Mouse (Mus musculus) CH12.LX (cell line): ENCODE results near the gene Srebf2. TPM values are rescaled to one million over a fixed set of nuclear protein-coding genes. Genes with fewer than 3 reads are reported as not detected.

Experiments
- DNase-seq: peaks from one replicate; pipeline ENCODE4 v3.0.0-alpha.2; 2013; ENCODE audit errors: extremely low read depth
- H3K27ac ChIP-seq: 2 replicates; pipeline ENCODE4 v1.5.1; 2012; ENCODE audit warnings: low read depth, mild to moderate bottlenecking, control low read depth, moderate library complexity; ENCODE audit not compliant: insufficient read depth
- H3K27me3 ChIP-seq: replicated peaks from 2 replicates; pipeline ENCODE3; 2012; ENCODE audit warnings: inconsistent platforms
- H3K36me3 ChIP-seq, 2 experiments: replicated peaks in 1 of 2; 2 replicates each; pipeline versions ENCODE3 to v1.6.1; 2012; ENCODE audit warnings: inconsistent platforms in 1 of 2, low read length in 1 of 2, mild to moderate bottlenecking in 1 of 2, mixed read lengths in 1 of 2, moderate library complexity in 1 of 2; ENCODE audit not compliant: control insufficient read depth in 1 of 2, insufficient read depth in 1 of 2
- H3K4me1 ChIP-seq, 2 experiments: 2 replicates each; pipeline ENCODE4 v1.6.1; 2012; ENCODE audit warnings: inconsistent platforms in 1 of 2, moderate library complexity in 1 of 2; ENCODE audit not compliant: insufficient read depth in 2 of 2, control insufficient read depth in 1 of 2
- H3K4me2 ChIP-seq: 2 replicates; pipeline ENCODE4 v1.6.1; 2012; ENCODE audit warnings: low read depth, mild to moderate bottlenecking, control low read depth; ENCODE audit not compliant: poor library complexity, insufficient read depth, severe bottlenecking
- H3K4me3 ChIP-seq, 3 experiments: fragments of 150-350 bp in 1 of 3; sonication (generic) in 1 of 3; replicated peaks in 1 of 3; 2 replicates each; pipeline versions ENCODE3 to v1.5.1; 2011 to 2012; ENCODE audit warnings: low read depth in 2 of 3, low read length in 2 of 3, mild to moderate bottlenecking in 2 of 3, moderate library complexity in 2 of 3, control low read depth in 1 of 3, improper control_type of control experiment in 1 of 3, inconsistent platforms in 1 of 3, mixed read lengths in 1 of 3; ENCODE audit not compliant: poor library complexity in 1 of 3
- H3K79me2 ChIP-seq: replicated peaks from 2 replicates; pipeline ENCODE4 v1.6.1; 2012; ENCODE audit warnings: mild to moderate bottlenecking, moderate library complexity; ENCODE audit not compliant: control insufficient read depth, poor library complexity, insufficient read depth, severe bottlenecking; ENCODE audit errors: extremely low read depth
- H3K9ac ChIP-seq: 2 replicates; pipeline ENCODE4 v1.6.1; 2012; ENCODE audit warnings: low read depth, mild to moderate bottlenecking, control low read depth, moderate library complexity; ENCODE audit not compliant: insufficient read depth
- H3K9me3 ChIP-seq: replicated peaks from 2 replicates; pipeline ENCODE3; 2012; ENCODE audit warnings: low read length, inconsistent platforms, mixed read lengths
- BHLHE40 ChIP-seq: IDR thresholded peaks from 2 replicates; pipeline ENCODE4 v1.6.1; 2011; ENCODE audit warnings: mild to moderate bottlenecking, low read depth, low read length, improper control_type of control experiment
- CHD1 ChIP-seq: IDR thresholded peaks from 2 replicates; pipeline ENCODE4 v1.6.1; 2012; ENCODE audit warnings: low read depth, low read length, improper control_type of control experiment, inconsistent platforms
- CTCF ChIP-seq, 2 experiments: IDR thresholded peaks in 1 of 2; conservative IDR thresholded peaks in 1 of 2; 2 replicates each; pipeline ENCODE4 v1.5.1; 2011 to 2012; ENCODE audit warnings: low read depth in 2 of 2, low read length in 2 of 2, improper control_type of control experiment in 1 of 2, inconsistent platforms in 1 of 2, mild to moderate bottlenecking in 1 of 2, moderate library complexity in 1 of 2
- GABPA ChIP-seq: IDR thresholded peaks from 2 replicates; pipeline ENCODE4 v1.6.1; 2012; ENCODE audit warnings: low read depth, low read length, improper control_type of control experiment, inconsistent platforms; ENCODE audit not compliant: insufficient replicate concordance
- IRF4 ChIP-seq: IDR thresholded peaks from 2 replicates; pipeline ENCODE4 v1.6.1; 2014; ENCODE audit warnings: low read depth, mild to moderate bottlenecking, inconsistent platforms, low read length, improper control_type of control experiment
- JUND ChIP-seq: conservative IDR thresholded peaks from 2 replicates; pipeline ENCODE4 v1.6.1; 2011; ENCODE audit warnings: low read depth, low read length, improper control_type of control experiment
- KAT2A ChIP-seq: IDR thresholded peaks from 2 replicates; pipeline ENCODE4 v1.6.1; 2012; ENCODE audit warnings: low read length, improper control_type of control experiment, inconsistent platforms; ENCODE audit not compliant: insufficient replicate concordance
- NELFE ChIP-seq: IDR thresholded peaks from 2 replicates; pipeline ENCODE4 v1.6.1; 2011; ENCODE audit warnings: low read depth, low read length, improper control_type of control experiment
- PAX5 ChIP-seq: IDR thresholded peaks from 2 replicates; pipeline ENCODE4 v1.6.1; 2012; ENCODE audit warnings: low read length, inconsistent platforms, mixed read lengths
- POLR2A ChIP-seq: IDR thresholded peaks from 2 replicates; pipeline ENCODE4 v1.6.1; 2011; ENCODE audit warnings: low read depth, mild to moderate bottlenecking, improper control_type of control experiment, low read length
- POLR2AphosphoS2 ChIP-seq: IDR thresholded peaks from 2 replicates; pipeline ENCODE4 v1.6.1; 2011; ENCODE audit warnings: low read depth, low read length, improper control_type of control experiment
- RAD21 ChIP-seq: IDR thresholded peaks from 2 replicates; pipeline ENCODE4 v1.6.1; 2011; ENCODE audit warnings: low read depth, mild to moderate bottlenecking, low read length, improper control_type of control experiment, moderate library complexity
- RCOR1 ChIP-seq: conservative IDR thresholded peaks from 2 replicates; pipeline ENCODE4 v1.6.1; 2012; ENCODE audit warnings: low read depth, mild to moderate bottlenecking, inconsistent platforms, low read length, improper control_type of control experiment
- SIN3A ChIP-seq: IDR thresholded peaks from 2 replicates; pipeline ENCODE4 v1.6.1; 2012; ENCODE audit warnings: low read length, improper control_type of control experiment, inconsistent platforms
- TCF12 ChIP-seq: IDR thresholded peaks from 2 replicates; pipeline ENCODE4 v1.6.1; 2014; ENCODE audit warnings: low read depth, mild to moderate bottlenecking, inconsistent platforms, low read length, improper control_type of control experiment
- UBTF ChIP-seq: IDR thresholded peaks from 2 replicates; pipeline ENCODE4 v1.6.1; 2012; ENCODE audit warnings: low read depth, mild to moderate bottlenecking, inconsistent platforms, low read length, improper control_type of control experiment, moderate library complexity
- ZKSCAN1 ChIP-seq: IDR thresholded peaks from 2 replicates; pipeline ENCODE4 v1.6.1; 2012; ENCODE audit warnings: low read depth, inconsistent platforms, low read length, improper control_type of control experiment, borderline replicate concordance
- dilution Hi-C: fragments of 300-500 bp; cut with MboI; formaldehyde crosslinking; loops from 2 replicates; pipeline ENCODE4 v1.14.3; 2020; ENCODE audit warnings: low sequenced_read_pairs; ENCODE audit not compliant: extremely low pct_unique_long_range_greater_than_20kb, extremely low pct_ligation_motif_present
- in situ Hi-C: fragments of 300-500 bp; cut with MboI; formaldehyde crosslinking; loops from 3 replicates; pipeline ENCODE4 v1.14.3; 2019; ENCODE audit warnings: low sequenced_read_pairs, low pct_ligation_motif_present, low pct_unique_long_range_greater_than_20kb, mixed read lengths
- polyA plus RNA-seq: library from polyadenylated mRNA; unstranded; fragments of >175 nt; gene quantifications from 2 replicates; pipeline ENCODE4 v1.2.1, GENCODE M21; 2012; ENCODE audit warnings: low read depth; ENCODE audit not compliant: insufficient read length
- total RNA-seq, 2 experiments: library from RNA; depleted of rRNA; stranded (reverse); fragments of 300-350 nt in 1 of 2; fragments of >200 nt in 1 of 2; gene quantifications; 2 replicates each; pipeline ENCODE4 v1.2.3; 2012 to 2014

Gene Srebf2
- total and polyA plus RNA-seq, 3 experiments, result 94.3 to 253 (median 159) TPM

- peak overlapping the region; percentile 88 for H3K4me2 ChIP-seq
- H3K9me3 ChIP-seq, result peaks cover 3% of the 10 kb centered on the region
- H3K9ac ChIP-seq, result peak overlapping the region; percentile 82
- DNase-seq, result no peak
- H3K27ac ChIP-seq, result peak overlapping the region; percentile 77
- in situ Hi-C loops, result loop anchor here (10.0 kb wide), 1 partner anchor 67 kb away; the partner anchor contains the start of gene Srebf2
- H3K79me2 ChIP-seq, result peaks cover 71% of the 10 kb centered on the region
- dilution Hi-C loops, result no loop called here
- peaks cover 14 to 39% of the 10 kb centered on the region in 2 experiments for H3K36me3 ChIP-seq
- no peaks in the 10 kb centered on the region for H3K27me3 ChIP-seq
- TF ChIP-seq UBTF (peak; percentile 84; the same call in 1 of the 2 replicates), RCOR1 (no peak), CTCF (conservative IDR thresholded peaks at IDR 0.05 in 1 of 2, IDR thresholded peaks at IDR 0.05 in 1 of 2; ENCODE audit: low read depth in 2 of 2, low read length in 2 of 2) (peak in 1 of 2 experiments; percentile 35; a peak in 2 of 4 replicates), JUND (no peak), SIN3A (no peak; the same call in 1 of the 2 replicates), POLR2AphosphoS2 (peak; percentile 53), POLR2A (peak; percentile 57; the same call in 1 of the 2 replicates), RAD21 (peak; percentile 4), GABPA (no peak), NELFE (peak; percentile 68; the same call in 1 of the 2 replicates), IRF4 (peak; percentile 27; the same call in 1 of the 2 replicates), PAX5 (no peak), BHLHE40 (peak; percentile 86), ZKSCAN1 (no peak), TCF12 (no peak)
- H3K4me3 ChIP-seq, result peak overlapping the region; percentile 74 to 98 (median 93)
- peaks cover 16 to 47% of the 10 kb centered on the region in 2 experiments for H3K4me1 ChIP-seq
These were observed 65.2 kb downstream of the Srebf2 start for GRCm38 (mm10) chr15:82211911-82212751.

- Histone ChIP-seq H3K27ac (peak within 1 kb of the TSS; percentile 77), H3K79me2 (peaks cover 69% of the 10 kb centered on the region), H3K9ac (peak within 1 kb of the TSS; percentile 82), H3K27me3 (no peaks in the 10 kb centered on the region), H3K36me3 (peaks cover 8 to 33% of the 10 kb centered on the region in 2 experiments), H3K4me1 (peaks cover 16 to 50% of the 10 kb centered on the region in 2 experiments), H3K4me2 (peak within 1 kb of the TSS; percentile 88), H3K9me3 (no peaks in the 10 kb centered on the region), H3K4me3 (peak within 1 kb of the TSS; percentile 74 to 98 (median 93))
- in situ Hi-C loops (loop anchor here (10.0 kb wide), 1 partner anchor 68 kb away; the partner anchor contains the start of gene Srebf2), dilution Hi-C loops (no loop called here)
- no peak for DNase-seq
- TF ChIP-seq KAT2A (no peak), POLR2A (peak; percentile 46; the same call in 1 of the 2 replicates), TCF12 (0 out of 2 replicates have a peak, but pooled peaks have one; percentile 51), CHD1 (no peak), ZKSCAN1 (no peak)
These were observed 65.7 kb downstream of the Srebf2 start, which contains the start of gene Shisa8 for GRCm38 (mm10) chr15:82212752-82213063. Shisa8 (minus strand) TSS chr15:82212815.
